Mouse (Mus musculus) brain, embryonic 14.5 days (tissue): ENCODE results near the gene Parp16.

Experiments used
- CTCF ChIP-seq: fragments of 200-500 bp; IDR thresholded peaks from 2 replicates; pipeline ENCODE4 v1.5.1; 2012; ENCODE audit warnings: inconsistent platforms, mild to moderate bottlenecking, moderate library complexity, borderline replicate concordance; ENCODE audit not compliant: insufficient read depth, insufficient read length; ENCODE audit errors: extremely low read depth
- POLR2A ChIP-seq: fragments of 200-500 bp; IDR thresholded peaks from 2 replicates; pipeline ENCODE4 v1.6.1; 2012; ENCODE audit warnings: mild to moderate bottlenecking, inconsistent platforms, borderline replicate concordance; ENCODE audit not compliant: poor library complexity, insufficient read depth, insufficient read length, severe bottlenecking; ENCODE audit errors: extremely low read depth

GRCm38 (mm10) chr9:65283301-65283700 lies 88.1 kb downstream of the Parp16 start:
- TF ChIP-seq CTCF (peak; percentile 70; the same call in 1 of the 2 replicates), POLR2A (no peak)
